Mouse (Mus musculus) liver, embryonic 14.5 days (tissue): ENCODE data around the gene Pxylp1. TPM values are rescaled to one million over a fixed set of nuclear protein-coding genes. Genes with fewer than 3 reads are reported as not detected.

Source experiments
- ATAC-seq: fragments of 200-750 bp; cut with Nextera tagmentation; 2 replicates; pipeline ENCODE4 v1.8.0; 2017; ENCODE audit warnings: moderate number of reproducible peaks, mild to moderate bottlenecking, moderate library complexity; ENCODE audit not compliant: insufficient read depth
- DNase-seq, 3 experiments: peaks; one replicate each; pipeline ENCODE4 v3.0.0-alpha.2; 2012 to 2013; ENCODE audit warnings: low read depth in 3 of 3, low spot score in 3 of 3
- H3K27ac ChIP-seq: fragments of 300-500 bp; sonication (generic); 2 replicates; pipeline ENCODE4 v1.5.1; 2014; ENCODE audit warnings: moderate library complexity, mild to moderate bottlenecking, control low read depth, inconsistent platforms
- H3K27me3 ChIP-seq: fragments of 300-500 bp; sonication (generic); 2 replicates; pipeline ENCODE4 v1.6.1; 2014; ENCODE audit warnings: mild to moderate bottlenecking, low read length, moderate library complexity; ENCODE audit not compliant: control insufficient read depth, insufficient read depth
- H3K36me3 ChIP-seq: fragments of 300-500 bp; sonication (generic); replicated peaks from 2 replicates; pipeline ENCODE4 v1.6.1; 2014; ENCODE audit warnings: low read depth; ENCODE audit not compliant: control insufficient read depth, insufficient read depth
- H3K4me1 ChIP-seq, 2 experiments: fragments of 200-500 bp in 1 of 2; fragments of 300-500 bp in 1 of 2; sonication (generic) in 1 of 2; replicated peaks; 2 replicates each; pipeline ENCODE4 v1.6.1; 2012 to 2014; ENCODE audit warnings: antibody characterized with exemption in 1 of 2, inconsistent platforms in 1 of 2, low read length in 1 of 2; ENCODE audit not compliant: control insufficient read depth in 2 of 2, insufficient read depth in 2 of 2
- H3K4me2 ChIP-seq: fragments of 300-500 bp; sonication (generic); 2 replicates; pipeline ENCODE4 v1.6.1; 2014; ENCODE audit warnings: low read depth, mild to moderate bottlenecking, control low read depth, moderate library complexity
- H3K4me3 ChIP-seq, 2 experiments: fragments of 200-500 bp in 1 of 2; fragments of 300-500 bp in 1 of 2; sonication (generic) in 1 of 2; 2 replicates each; pipeline ENCODE4 v1.5.1; 2012 to 2014; ENCODE audit warnings: low read depth in 2 of 2, low read length in 2 of 2, mild to moderate bottlenecking in 2 of 2, control low read depth in 1 of 2, inconsistent platforms in 1 of 2, moderate library complexity in 1 of 2; ENCODE audit not compliant: insufficient read depth in 1 of 2
- H3K9ac ChIP-seq: fragments of 300-500 bp; sonication (generic); replicated peaks from 2 replicates; pipeline ENCODE4 v1.6.1; 2014; ENCODE audit warnings: mild to moderate bottlenecking, control low read depth, moderate library complexity
- H3K9me3 ChIP-seq: fragments of 300-500 bp; sonication (generic); 2 replicates; pipeline ENCODE4 v1.6.1; 2016; ENCODE audit warnings: low read length, mixed read lengths; ENCODE audit not compliant: control insufficient read depth
- CTCF ChIP-seq: IDR thresholded peaks from 2 replicates; pipeline ENCODE4 v1.5.1; 2016; ENCODE audit warnings: antibody characterized with exemption, low read depth, control low read depth
- EP300 ChIP-seq: IDR thresholded peaks from 2 replicates; pipeline ENCODE4 v1.6.1; 2016; ENCODE audit warnings: antibody characterized with exemption, low read depth
- WGBS: fragments of 180-500 bp; shearing (Covaris S2); extraction: QIAGEN DNeasy Blood & Tissue Kit; methylation state at CpG from one replicate; pipeline ENCODE4 v1.1.7; 2014; ENCODE audit not compliant: insufficient replicate concordance; 5-methylcytosine and 5-hydroxymethylcytosine counted together
- polyA plus RNA-seq, 2 experiments: library from polyadenylated mRNA; depleted of rRNA in 1 of 2; stranded (reverse) in 1 of 2; unstranded in 1 of 2; fragments of >200 nt; fragmentation: Nextera tagmentation in 1 of 2; extraction: Ambion mirVana in 1 of 2; gene quantifications; 2 replicates each; pipeline versions ENCODE4 v1.2.1 to v1.2.3; 2012 to 2014

Pxylp1 gene
- polyA plus RNA-seq, 2 experiments, result 1.3 to 3.5 TPM

DNA sequence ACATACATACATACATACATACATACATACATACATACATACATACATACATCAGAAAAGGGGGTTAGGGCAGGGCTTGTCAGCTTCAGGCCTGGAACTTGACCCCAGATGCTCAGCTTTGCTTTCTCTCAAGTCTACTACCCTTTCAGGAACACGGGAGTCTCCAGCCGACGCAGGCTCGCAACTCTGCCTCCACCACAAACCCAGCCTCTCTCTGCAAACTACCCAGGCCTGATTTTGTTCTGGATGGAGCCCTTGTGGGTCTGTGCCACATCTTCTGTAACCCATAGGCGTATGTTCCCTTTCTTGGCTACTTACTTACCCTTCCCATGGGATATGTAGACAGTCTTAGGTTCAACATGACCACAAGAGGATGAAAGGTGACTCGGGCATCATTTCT is 1.7 kb downstream of the Pxylp1 start:
- H3K4me1 ChIP-seq, result peaks cover 0 to 6% of the 10 kb centered on the region in 2 experiments; a peak in 1 of 4 replicates
- TF ChIP-seq EP300 (no peak), CTCF (no peak)
- no peak overlapping the region for H3K4me2 ChIP-seq
- H3K27ac ChIP-seq, result no peak overlapping the region
- no peaks in the 10 kb centered on the region for H3K36me3 ChIP-seq
- H3K9me3 ChIP-seq, result no peaks in the 10 kb centered on the region
- H3K4me3 ChIP-seq, result no peak overlapping the region
- H3K27me3 ChIP-seq, result peaks cover 25% of the 10 kb centered on the region
- WGBS, result 66% methylated on average over 6 of the region's 6 CpGs
- DNase-seq (no peak), ATAC-seq (no peak)
- H3K9ac ChIP-seq, result no peak overlapping the region

DNA sequence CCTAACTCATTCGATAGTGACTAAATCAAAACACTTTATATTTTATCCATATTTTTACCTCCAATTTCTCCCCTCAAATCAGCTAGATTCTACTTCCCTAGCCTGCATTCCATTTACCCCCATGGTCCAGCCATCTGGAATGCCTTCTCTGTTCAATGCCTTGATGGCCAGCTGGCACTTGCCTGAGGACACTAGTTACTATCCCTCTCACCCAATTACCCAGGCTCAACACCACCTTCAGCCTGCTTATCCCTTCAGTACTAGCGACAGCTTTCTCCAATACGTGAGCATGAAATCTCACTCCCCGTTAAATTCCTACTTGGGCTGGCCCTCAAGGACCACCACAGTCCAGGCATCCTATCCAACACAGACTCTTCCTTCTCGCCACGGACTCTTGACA is 2.2 kb downstream of the Pxylp1 start:
- no peak for TF ChIP-seq CTCF
- TF ChIP-seq EP300, result no peak
- no peak overlapping the region for H3K27ac ChIP-seq
- H3K27me3 ChIP-seq, result peaks cover 25% of the 10 kb centered on the region
- ATAC-seq, result no peak
- no peak overlapping the region for H3K4me2 ChIP-seq
- H3K9me3 ChIP-seq, result no peaks in the 10 kb centered on the region
- WGBS, result 71% methylated on average over 6 of the region's 6 CpGs
- no peak overlapping the region for H3K9ac ChIP-seq
- no peak for DNase-seq
- H3K4me1 ChIP-seq, result peaks cover 0 to 6% of the 10 kb centered on the region in 2 experiments; a peak in 1 of 4 replicates
- no peaks in the 10 kb centered on the region for H3K36me3 ChIP-seq
- H3K4me3 ChIP-seq, result no peak overlapping the region

GRCm38 (mm10) chr9:96889345-96890021 is 3.0 kb downstream of the Pxylp1 start:
- no peak overlapping the region for H3K27ac ChIP-seq

DNA sequence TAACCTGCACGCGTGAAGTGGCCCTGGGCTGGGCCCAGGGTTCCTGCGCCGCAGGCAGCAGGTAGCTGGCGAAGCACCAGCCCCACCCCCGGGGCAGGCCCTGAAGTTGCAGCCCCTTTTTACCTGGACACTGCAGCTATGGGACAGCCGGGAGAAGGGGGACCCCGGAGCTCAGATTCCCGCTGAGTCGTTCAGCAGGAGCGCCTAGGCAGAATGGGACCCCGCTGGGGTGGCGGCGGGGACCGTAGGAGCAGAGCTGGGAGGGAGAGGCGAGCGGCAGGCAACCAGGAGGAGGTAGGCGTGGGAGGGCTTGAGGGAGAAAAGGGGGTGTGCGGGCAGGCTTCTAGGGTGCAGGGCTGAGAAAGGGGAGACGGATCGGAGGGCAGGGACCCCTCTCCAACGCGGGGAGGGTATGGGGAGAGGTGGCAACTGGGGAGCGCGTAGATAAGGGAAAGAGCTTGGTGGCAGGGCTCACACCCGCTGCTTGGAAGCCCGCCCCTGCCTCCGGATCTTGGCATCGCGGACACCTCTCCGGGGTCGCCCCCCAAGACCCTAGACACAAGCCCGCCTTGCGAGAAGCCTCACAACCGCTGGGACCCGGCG is 3.6 kb downstream of the Pxylp1 start:
- DNase-seq (no peak), ATAC-seq (0 out of 2 replicates have a peak, but pooled peaks have one; percentile 8)
- Histone ChIP-seq H3K9ac (no peak overlapping the region; the same call in 1 of the 2 replicates), H3K27ac (no peak overlapping the region), H3K4me2 (peak overlapping the region; percentile 62), H3K36me3 (no peaks in the 10 kb centered on the region), H3K4me1 (peaks cover 0 to 5% of the 10 kb centered on the region in 2 experiments; a peak in 1 of 4 replicates), H3K27me3 (peaks cover 25% of the 10 kb centered on the region), H3K4me3 (peak overlapping the region; percentile 32 to 53), H3K9me3 (no peaks in the 10 kb centered on the region)
- 1% methylated on average over 32 of the region's 37 CpGs for WGBS
- no peak for TF ChIP-seq EP300

More at GRCm38 (mm10) chr9:96889345-96890021, 3.0 kb downstream of the Pxylp1 start:
- Histone ChIP-seq H3K4me2 (peak overlapping the region; percentile 62), H3K9ac (peak overlapping the region; percentile 23), H3K9me3 (no peaks in the 10 kb centered on the region), H3K27me3 (peaks cover 25% of the 10 kb centered on the region), H3K4me3 (peak overlapping the region; percentile 46 to 53), H3K4me1 (peaks cover 0 to 6% of the 10 kb centered on the region in 2 experiments; a peak in 1 of 4 replicates), H3K36me3 (no peaks in the 10 kb centered on the region)
- ATAC-seq (peak; percentile 68), DNase-seq (peak in 2 of 3 experiments; percentile 22 to 30)
- WGBS, result 1% methylated on average over 66 of the region's 66 CpGs
- TF ChIP-seq EP300, result no peak
- TF ChIP-seq CTCF, result peak; percentile 32

DNA sequence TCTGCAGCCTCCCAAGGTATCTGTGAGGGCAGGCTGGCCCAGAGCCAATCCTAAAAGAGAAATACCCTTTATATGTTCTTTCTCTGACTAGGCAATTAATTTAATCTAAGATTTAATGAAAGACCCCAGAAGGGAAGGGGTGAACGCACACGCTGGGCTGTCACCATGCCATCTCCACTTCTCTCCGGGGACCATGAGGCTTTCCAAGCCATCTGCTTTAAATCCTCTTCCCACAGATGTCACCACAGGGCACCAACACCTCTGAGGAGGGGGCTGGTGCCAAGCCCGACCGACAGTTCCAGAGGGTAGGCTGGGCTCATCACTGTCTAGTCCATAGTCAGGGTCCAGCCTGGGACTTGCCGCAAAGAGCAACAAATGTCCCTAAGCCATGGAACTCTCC is 4.5 kb downstream of the Pxylp1 start:
- DNase-seq (no peak), ATAC-seq (no peak)
- peaks cover 25% of the 10 kb centered on the region for H3K27me3 ChIP-seq
- no peaks in the 10 kb centered on the region; a peak in 1 of 4 replicates for H3K4me1 ChIP-seq
- TF ChIP-seq EP300 (no peak), CTCF (no peak)
- WGBS, result 18% methylated on average over 6 of the region's 6 CpGs
- no peaks in the 10 kb centered on the region for H3K9me3 ChIP-seq
- H3K4me2 ChIP-seq, result no peak overlapping the region
- no peaks in the 10 kb centered on the region for H3K36me3 ChIP-seq
- no peak overlapping the region for H3K27ac ChIP-seq
- H3K4me3 ChIP-seq, result no peak overlapping the region
- H3K9ac ChIP-seq, result no peak overlapping the region
